Mouse (Mus musculus): ENCODE measurements at regions not wholly inside any gene's neighbourhood (a gene's known extent, or its start where the extent isn't known, plus 50 kb on each side); places are given as distances from the start of the nearest gene placed in this dataset.

DNA sequence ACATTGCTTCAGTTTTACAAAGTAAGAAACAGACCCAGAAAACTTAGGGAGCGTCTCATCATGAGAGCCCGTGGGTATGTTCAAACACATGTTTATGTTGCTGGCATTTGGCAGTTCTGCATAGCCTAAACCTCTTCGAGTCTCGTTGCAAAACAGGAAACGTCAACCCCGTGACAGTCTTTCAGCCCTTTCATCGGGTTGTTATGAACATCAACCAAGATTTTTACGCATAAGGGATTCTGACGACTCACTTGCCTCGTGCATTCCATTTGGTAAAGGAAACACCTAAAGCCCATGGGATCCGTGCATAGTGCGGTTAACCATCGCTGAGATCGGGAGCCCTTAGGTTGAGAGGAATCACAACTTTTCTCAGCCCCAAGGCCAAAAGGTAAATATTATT lies 115.7 kb downstream of the Gpam start:
- Histone ChIP-seq H3K9ac (ENCODE audit: low read length) (no peak overlapping the region), H3K4me1 (replicated peaks; ENCODE audit: control insufficient read depth, insufficient read depth) (no peaks in the 10 kb centered on the region), H3K27me3 (ENCODE audit: control insufficient read depth, insufficient read depth, low read length) (no peaks in the 10 kb centered on the region), H3K36me3 (ENCODE audit: control insufficient read depth, insufficient read depth, low read length) (no peaks in the 10 kb centered on the region), H3K27ac (replicated peaks) (no peak overlapping the region), H3K9me3 (ENCODE audit: control insufficient read depth, low read length) (no peaks in the 10 kb centered on the region), H3K4me3 (ENCODE audit: low read depth, low read length) (no peak overlapping the region), H3K4me2 (replicated peaks; ENCODE audit: low read depth) (no peak overlapping the region)
- DNase-seq (ENCODE audit: low spot score) = no peak
- TF ChIP-seq EP300 (optimal IDR thresholded peaks at IDR 0.05) (no peak), CTCF (IDR thresholded peaks at IDR 0.05; ENCODE audit: low read depth) (no peak)
- WGBS = 83% methylated on average over 14 of the region's 14 CpGs
- no peak for ATAC-seq (ENCODE audit: low FRiP score, low TSS enrichment)

DNA sequence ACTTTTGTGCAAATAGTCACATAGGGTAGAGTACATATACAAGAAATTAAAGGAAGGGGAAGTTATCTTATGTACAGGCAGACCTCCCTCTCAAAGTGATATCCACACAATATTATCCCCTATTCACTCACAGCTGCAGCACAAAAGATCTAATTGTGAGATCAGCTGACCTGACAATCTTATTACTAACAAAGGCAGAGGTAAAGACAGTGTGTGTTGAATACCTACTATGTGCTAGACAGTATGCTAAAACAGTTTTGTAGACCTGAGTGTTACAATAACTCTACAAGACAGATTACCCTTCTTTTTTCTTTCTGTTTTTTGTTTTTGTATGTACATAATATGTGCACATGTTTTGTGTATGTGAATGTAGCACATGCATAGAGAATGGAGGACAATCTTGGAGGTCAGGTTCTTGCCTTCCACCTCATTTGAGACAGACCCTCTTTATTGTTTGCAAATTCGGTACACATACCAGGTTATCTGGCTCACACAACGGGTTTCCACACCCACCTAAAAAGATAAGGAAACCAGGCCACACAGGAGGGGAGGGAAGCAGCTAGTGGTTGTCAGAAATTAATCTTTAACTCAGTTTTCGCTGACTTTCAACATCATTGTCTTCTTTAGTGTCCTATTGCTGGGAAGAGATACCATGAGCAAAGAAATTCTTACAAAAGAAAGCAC lies 118.4 kb downstream of the Gpam start:
- H3K4me1 ChIP-seq (replicated peaks; ENCODE audit: control insufficient read depth, insufficient read depth) = no peaks in the 10 kb centered on the region
- ATAC-seq (ENCODE audit: low FRiP score, low TSS enrichment) (no peak), DNase-seq (ENCODE audit: low spot score) (no peak)
- no peak overlapping the region for H3K4me3 ChIP-seq (ENCODE audit: low read depth, low read length)
- H3K4me2 ChIP-seq (replicated peaks; ENCODE audit: low read depth) = no peak overlapping the region
- WGBS = 44% methylated on average over 3 of the region's 3 CpGs
- H3K9me3 ChIP-seq (ENCODE audit: control insufficient read depth, low read length) = no peaks in the 10 kb centered on the region
- H3K9ac ChIP-seq (ENCODE audit: low read length) = no peak overlapping the region
- H3K27me3 ChIP-seq (ENCODE audit: control insufficient read depth, insufficient read depth, low read length) = no peaks in the 10 kb centered on the region
- no peaks in the 10 kb centered on the region for H3K36me3 ChIP-seq (ENCODE audit: control insufficient read depth, insufficient read depth, low read length)
- H3K27ac ChIP-seq (replicated peaks) = no peak overlapping the region
- TF ChIP-seq CTCF (IDR thresholded peaks at IDR 0.05; ENCODE audit: low read depth) = no peak
- no peak for TF ChIP-seq EP300 (optimal IDR thresholded peaks at IDR 0.05)

DNA sequence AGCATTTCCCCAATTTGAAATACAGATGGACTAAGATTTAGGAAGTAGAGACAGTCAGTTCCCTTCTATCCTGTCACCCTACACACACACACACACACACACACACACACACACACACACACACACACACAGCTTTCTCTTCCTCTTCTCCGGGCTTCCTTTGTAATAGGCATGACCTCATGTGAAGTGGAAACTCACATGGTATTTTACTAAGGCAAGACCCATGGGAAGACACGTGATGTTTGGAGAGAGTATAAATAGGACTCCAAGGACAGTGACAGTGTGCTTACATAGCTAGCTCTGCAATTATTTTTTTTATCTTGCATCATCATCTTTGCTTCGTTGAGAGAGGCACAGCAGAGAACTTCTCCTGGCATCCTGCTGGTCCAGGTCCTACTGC lies 137.1 kb downstream of the Gpam start:
- TF ChIP-seq EP300 (optimal IDR thresholded peaks at IDR 0.05) = no peak
- no peak for TF ChIP-seq CTCF (IDR thresholded peaks at IDR 0.05; ENCODE audit: low read depth)
- 68% methylated on average over 3 of the region's 3 CpGs for WGBS
- no peak overlapping the region for H3K9ac ChIP-seq (ENCODE audit: low read length)
- no peaks in the 10 kb centered on the region for H3K4me1 ChIP-seq (replicated peaks; ENCODE audit: control insufficient read depth, insufficient read depth)
- H3K27me3 ChIP-seq (ENCODE audit: control insufficient read depth, insufficient read depth, low read length) = no peaks in the 10 kb centered on the region
- H3K36me3 ChIP-seq (ENCODE audit: control insufficient read depth, insufficient read depth, low read length) = no peaks in the 10 kb centered on the region
- no peak overlapping the region for H3K4me2 ChIP-seq (replicated peaks; ENCODE audit: low read depth)
- ATAC-seq (ENCODE audit: low FRiP score, low TSS enrichment) (no peak), DNase-seq (ENCODE audit: low spot score) (no peak)
- H3K27ac ChIP-seq (replicated peaks) = no peak overlapping the region
- no peaks in the 10 kb centered on the region for H3K9me3 ChIP-seq (ENCODE audit: control insufficient read depth, low read length)
- no peak overlapping the region for H3K4me3 ChIP-seq (ENCODE audit: low read depth, low read length)

DNA sequence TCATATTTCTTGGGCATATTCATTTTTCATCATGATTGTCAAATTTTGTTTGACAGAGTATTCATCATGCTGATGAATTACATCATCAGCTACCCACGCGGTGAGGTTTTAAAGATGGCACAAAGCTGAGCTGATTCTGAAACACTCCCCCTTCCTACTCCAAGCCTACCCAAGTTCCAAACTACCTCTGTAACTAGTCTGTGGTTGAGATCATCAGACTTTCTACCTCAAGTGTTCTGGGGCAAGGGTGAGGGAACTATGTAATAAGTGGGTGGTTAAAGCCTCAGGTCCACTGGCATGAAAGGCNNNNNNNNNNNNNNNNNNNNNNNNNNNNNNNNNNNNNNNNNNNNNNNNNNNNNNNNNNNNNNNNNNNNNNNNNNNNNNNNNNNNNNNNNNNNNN lies 142.5 kb downstream of the Gpam start:
- Histone ChIP-seq H3K9ac (ENCODE audit: low read length) (no peak overlapping the region), H3K4me3 (ENCODE audit: low read depth, low read length) (no peak overlapping the region), H3K4me1 (replicated peaks; ENCODE audit: control insufficient read depth, insufficient read depth) (no peaks in the 10 kb centered on the region), H3K4me2 (replicated peaks; ENCODE audit: low read depth) (no peak overlapping the region), H3K27ac (replicated peaks) (no peak overlapping the region), H3K9me3 (ENCODE audit: control insufficient read depth, low read length) (no peaks in the 10 kb centered on the region), H3K36me3 (ENCODE audit: control insufficient read depth, insufficient read depth, low read length) (no peaks in the 10 kb centered on the region), H3K27me3 (ENCODE audit: control insufficient read depth, insufficient read depth, low read length) (no peaks in the 10 kb centered on the region)
- ATAC-seq (ENCODE audit: low FRiP score, low TSS enrichment) (no peak), DNase-seq (ENCODE audit: low spot score) (no peak)
- TF ChIP-seq EP300 (optimal IDR thresholded peaks at IDR 0.05) (no peak), CTCF (IDR thresholded peaks at IDR 0.05; ENCODE audit: low read depth) (no peak)
- 63% methylated on average over 2 of the region's 2 CpGs for WGBS

DNA sequence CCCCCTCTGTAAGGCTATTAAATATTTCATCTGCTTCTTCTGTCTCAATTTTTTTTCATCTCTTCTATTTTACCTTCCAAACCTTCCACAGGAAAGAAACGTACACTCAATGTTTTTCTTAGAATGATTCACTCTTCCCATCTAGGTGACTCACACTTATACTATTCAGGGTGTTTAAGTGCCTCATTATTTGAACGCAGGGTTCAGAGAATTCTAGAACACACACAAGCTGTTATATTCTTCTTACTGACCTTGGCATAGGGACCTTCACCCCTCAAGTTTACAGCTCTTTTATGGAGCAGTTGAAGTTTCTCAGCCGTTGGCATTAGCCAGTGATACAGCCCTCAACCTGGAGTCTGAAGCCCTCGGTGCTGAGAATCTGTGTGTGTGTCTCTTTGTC lies 144.2 kb downstream of the Gpam start:
- no peak for TF ChIP-seq CTCF (IDR thresholded peaks at IDR 0.05; ENCODE audit: low read depth)
- TF ChIP-seq EP300 (optimal IDR thresholded peaks at IDR 0.05) = no peak
- no peak for DNase-seq (ENCODE audit: low spot score)
- Histone ChIP-seq H3K4me3 (ENCODE audit: low read depth, low read length) (no peak overlapping the region), H3K9ac (ENCODE audit: low read length) (no peak overlapping the region), H3K36me3 (ENCODE audit: control insufficient read depth, insufficient read depth, low read length) (no peaks in the 10 kb centered on the region), H3K27ac (replicated peaks) (no peak overlapping the region), H3K9me3 (ENCODE audit: control insufficient read depth, low read length) (no peaks in the 10 kb centered on the region), H3K27me3 (ENCODE audit: control insufficient read depth, insufficient read depth, low read length) (no peaks in the 10 kb centered on the region), H3K4me2 (replicated peaks; ENCODE audit: low read depth) (no peak overlapping the region), H3K4me1 (replicated peaks; ENCODE audit: control insufficient read depth, insufficient read depth) (no peaks in the 10 kb centered on the region)
- WGBS = 21% methylated on average over 4 of the region's 4 CpGs
- ATAC-seq (ENCODE audit: low FRiP score, low TSS enrichment) = no peak

DNA sequence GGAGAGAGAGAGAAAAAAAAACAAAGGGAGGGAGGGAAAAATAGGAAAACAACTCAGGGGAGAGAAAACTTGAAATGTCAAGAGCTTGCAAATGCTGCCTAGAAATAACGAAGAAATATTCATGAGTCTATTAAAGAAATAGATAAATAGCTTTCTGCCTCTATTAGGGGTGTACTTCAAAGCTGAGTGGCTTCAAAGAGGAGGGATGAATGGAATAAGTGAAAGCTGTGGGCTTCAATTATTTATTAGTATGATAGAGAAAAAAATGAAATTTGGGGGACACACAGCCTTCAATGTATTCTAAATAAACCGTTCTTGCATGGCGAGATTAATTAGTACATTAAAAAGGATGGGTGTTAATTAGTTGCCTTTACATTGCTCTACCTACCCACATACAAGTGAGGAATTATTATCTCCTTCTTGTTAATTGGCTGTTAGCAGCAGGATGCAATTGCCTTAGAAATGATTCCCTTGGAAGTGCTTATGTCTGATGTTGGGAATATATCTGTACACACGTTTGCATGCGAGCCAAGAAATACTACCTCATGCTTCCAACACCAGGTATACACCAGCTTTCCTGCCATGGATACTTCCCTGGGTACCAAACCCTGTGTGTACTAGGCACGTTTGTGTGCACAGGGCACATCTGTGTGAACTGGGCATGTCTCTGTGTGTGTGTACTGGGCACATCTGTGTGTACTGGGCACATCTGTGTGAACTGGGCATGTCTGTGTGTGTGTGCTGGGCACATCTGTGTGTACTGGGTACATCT lies 155.4 kb downstream of the Gpam start:
- ATAC-seq (ENCODE audit: low FRiP score, low TSS enrichment) = no peak
- DNase-seq (ENCODE audit: low spot score) = no peak
- Histone ChIP-seq H3K4me3 (ENCODE audit: low read depth, low read length) (no peak overlapping the region), H3K36me3 (ENCODE audit: control insufficient read depth, insufficient read depth, low read length) (no peaks in the 10 kb centered on the region), H3K4me2 (replicated peaks; ENCODE audit: low read depth) (no peak overlapping the region), H3K9me3 (ENCODE audit: control insufficient read depth, low read length) (no peaks in the 10 kb centered on the region), H3K27ac (replicated peaks) (no peak overlapping the region), H3K9ac (ENCODE audit: low read length) (no peak overlapping the region), H3K4me1 (replicated peaks; ENCODE audit: control insufficient read depth, insufficient read depth) (no peaks in the 10 kb centered on the region), H3K27me3 (ENCODE audit: control insufficient read depth, insufficient read depth, low read length) (no peaks in the 10 kb centered on the region)
- 82% methylated on average over 6 of the region's 6 CpGs for WGBS
- TF ChIP-seq CTCF (IDR thresholded peaks at IDR 0.05; ENCODE audit: low read depth) (no peak), EP300 (optimal IDR thresholded peaks at IDR 0.05) (no peak)

Data from stomach, postnatal 0 days (tissue).